Mouse (Mus musculus): ENCODE results near the gene Smok2b. TPM values are rescaled to one million over a fixed set of nuclear protein-coding genes. Genes with fewer than 3 reads are reported as not detected.
"Not testable (repeated sequence)": the region's sequence is repeated elsewhere in the genome, so short reads cannot be mapped to it uniquely, and the experiment has no call there.

Gene Smok2b
- polyA plus RNA-seq, 1 experiment from 2014 or later = not detected

GRCm38 (mm10) chr17:13212136-13212850, 17.8 kb upstream of the Smok2b start:
- no peak overlapping the region for H3K27ac ChIP-seq (replicated peaks in 1 of 2; ENCODE audit: control insufficient read depth in 1 of 2, insufficient read depth in 1 of 2, low read depth in 2 of 2, low read length in 2 of 2)
- no peak overlapping the region for H3K4me3 ChIP-seq (ENCODE audit: control insufficient read depth in 1 of 2, insufficient read depth in 1 of 2, low read depth in 1 of 2, low read length in 2 of 2)
- peaks cover 72% of the 10 kb centered on the region for H3K9me3 ChIP-seq (ENCODE audit: control insufficient read depth, low read length)
- no peak for ATAC-seq (ENCODE audit: insufficient number of reproducible peaks, insufficient read depth, low FRiP score, low read depth)
- H3K36me3 ChIP-seq (ENCODE audit: control insufficient read depth, insufficient read depth, low read length) = no peaks in the 10 kb centered on the region
- no peak overlapping the region for H3K9ac ChIP-seq (ENCODE audit: low read length)
- no peaks in the 10 kb centered on the region for H3K27me3 ChIP-seq (ENCODE audit: control insufficient read depth, insufficient read depth, low read length)
- WGBS = 59% methylated on average over 7 of the region's 7 CpGs
- H3K4me2 ChIP-seq (ENCODE audit: low read length) = no peak overlapping the region
- no peaks in the 10 kb centered on the region for H3K4me1 ChIP-seq (ENCODE audit: control insufficient read depth in 2 of 2, insufficient read depth in 2 of 2, low read length in 2 of 2)

GRCm38 (mm10) chr17:13214169-13214568, 15.9 kb upstream of the Smok2b start:
- no peaks in the 10 kb centered on the region for H3K27me3 ChIP-seq (ENCODE audit: control insufficient read depth, insufficient read depth, low read length)
- 52% methylated on average over 4 of the region's 4 CpGs for WGBS
- H3K9ac ChIP-seq (ENCODE audit: low read length) = no peak overlapping the region
- ATAC-seq (ENCODE audit: insufficient number of reproducible peaks, insufficient read depth, low FRiP score, low read depth) = no peak
- H3K27ac ChIP-seq (replicated peaks in 1 of 2; ENCODE audit: control insufficient read depth in 1 of 2, insufficient read depth in 1 of 2, low read depth in 2 of 2, low read length in 2 of 2) = no peak overlapping the region
- H3K4me3 ChIP-seq (ENCODE audit: control insufficient read depth in 1 of 2, insufficient read depth in 1 of 2, low read depth in 1 of 2, low read length in 2 of 2) = no peak overlapping the region
- H3K4me1 ChIP-seq (ENCODE audit: control insufficient read depth in 2 of 2, insufficient read depth in 2 of 2, low read length in 2 of 2) = no peaks in the 10 kb centered on the region
- no peaks in the 10 kb centered on the region for H3K36me3 ChIP-seq (ENCODE audit: control insufficient read depth, insufficient read depth, low read length)
- peaks cover 84% of the 10 kb centered on the region for H3K9me3 ChIP-seq (ENCODE audit: control insufficient read depth, low read length)
- H3K4me2 ChIP-seq (ENCODE audit: low read length) = no peak overlapping the region

- Histone ChIP-seq H3K4me2 (ENCODE audit: low read length) (no peak overlapping the region), H3K27me3 (ENCODE audit: control insufficient read depth, insufficient read depth, low read length) (no peaks in the 10 kb centered on the region), H3K4me1 (ENCODE audit: control insufficient read depth in 2 of 2, insufficient read depth in 2 of 2, low read length in 2 of 2) (no peaks in the 10 kb centered on the region), H3K9me3 (ENCODE audit: control insufficient read depth, low read length) (peaks cover 93% of the 10 kb centered on the region), H3K36me3 (ENCODE audit: control insufficient read depth, insufficient read depth, low read length) (no peaks in the 10 kb centered on the region), H3K4me3 (ENCODE audit: control insufficient read depth in 1 of 2, insufficient read depth in 1 of 2, low read depth in 1 of 2, low read length in 2 of 2) (no peak overlapping the region), H3K9ac (ENCODE audit: low read length) (no peak overlapping the region), H3K27ac (replicated peaks in 1 of 2; ENCODE audit: control insufficient read depth in 1 of 2, insufficient read depth in 1 of 2, low read depth in 2 of 2, low read length in 2 of 2) (no peak overlapping the region)
- no peak for ATAC-seq (ENCODE audit: insufficient number of reproducible peaks, insufficient read depth, low FRiP score, low read depth)
- WGBS = 69% methylated on average over 2 of the region's 2 CpGs
Measured at GRCm38 (mm10) chr17:13215595-13215994, 14.5 kb upstream of the Smok2b start.

DNA sequence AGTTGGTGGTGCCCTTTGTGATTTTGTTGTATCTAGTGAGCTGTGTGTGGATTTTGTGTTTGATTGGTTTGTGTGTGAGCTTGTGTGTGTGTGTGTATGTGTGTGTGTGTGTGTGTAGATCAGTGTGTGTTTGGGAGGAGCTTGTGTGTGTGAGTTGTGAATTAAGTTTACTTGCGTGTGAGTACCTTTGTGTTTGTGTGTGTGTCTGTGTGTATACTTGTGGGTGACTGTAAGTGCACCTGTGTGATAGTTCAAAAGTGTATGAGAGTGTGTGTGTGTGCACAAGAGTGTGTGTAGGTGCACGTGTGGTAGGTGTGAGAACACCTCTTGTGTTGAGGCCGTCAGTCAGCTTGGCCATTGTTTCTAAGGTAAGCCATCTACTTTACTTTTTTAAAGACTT, 9.2 kb upstream of the Smok2b start, which contains the start of gene Smok2a:
Gene Smok2a (plus strand): TSS at position 301 of the 400 bp plus-strand sequence.
- no peaks in the 10 kb centered on the region for H3K36me3 ChIP-seq (ENCODE audit: control insufficient read depth, insufficient read depth, low read length)
- no peak within 1 kb of the TSS for H3K4me3 ChIP-seq (ENCODE audit: control insufficient read depth in 1 of 2, insufficient read depth in 1 of 2, low read depth in 1 of 2, low read length in 2 of 2)
- H3K9ac ChIP-seq (ENCODE audit: low read length) = no peak within 1 kb of the TSS
- 70% methylated on average over 3 of the region's 3 CpGs for WGBS
- H3K4me1 ChIP-seq (ENCODE audit: control insufficient read depth in 2 of 2, insufficient read depth in 2 of 2, low read length in 2 of 2) = no peaks in the 10 kb centered on the region
- no peak within 1 kb of the TSS for H3K4me2 ChIP-seq (ENCODE audit: low read length)
- H3K27me3 ChIP-seq (ENCODE audit: control insufficient read depth, insufficient read depth, low read length) = no peaks in the 10 kb centered on the region
- peaks cover 86% of the 10 kb centered on the region for H3K9me3 ChIP-seq (ENCODE audit: control insufficient read depth, low read length)
- H3K27ac ChIP-seq (replicated peaks in 1 of 2; ENCODE audit: control insufficient read depth in 1 of 2, insufficient read depth in 1 of 2, low read depth in 2 of 2, low read length in 2 of 2) = no peak within 1 kb of the TSS
- ATAC-seq (ENCODE audit: insufficient number of reproducible peaks, insufficient read depth, low FRiP score, low read depth) = no peak

DNA sequence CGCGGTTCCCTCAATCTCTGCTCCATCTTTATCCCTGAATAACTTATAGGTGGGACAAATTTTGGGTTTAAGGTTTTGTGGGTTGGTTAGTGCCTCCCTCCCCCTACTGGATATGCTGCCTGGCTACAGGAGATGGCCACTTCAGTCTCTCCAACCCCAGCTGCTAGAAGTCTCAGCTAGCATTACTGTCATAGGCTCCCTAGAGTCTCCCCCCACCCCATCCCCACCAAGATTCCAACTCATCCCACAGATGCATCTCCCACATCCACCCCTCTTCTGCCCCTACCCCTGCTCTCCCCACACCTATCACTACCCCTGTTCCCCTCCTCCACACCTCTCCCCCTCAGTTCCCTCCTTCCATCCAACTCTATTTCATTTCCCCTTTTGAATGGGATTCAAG, 8.1 kb upstream of the Smok2b start:
- H3K4me3 ChIP-seq (ENCODE audit: control insufficient read depth in 1 of 2, insufficient read depth in 1 of 2, low read depth in 1 of 2, low read length in 2 of 2); ATAC-seq (ENCODE audit: insufficient number of reproducible peaks, insufficient read depth, low FRiP score, low read depth); H3K4me2 ChIP-seq (ENCODE audit: low read length); H3K4me1 ChIP-seq (ENCODE audit: control insufficient read depth in 2 of 2, insufficient read depth in 2 of 2, low read length in 2 of 2); H3K27me3 ChIP-seq (ENCODE audit: control insufficient read depth, insufficient read depth, low read length); H3K9ac ChIP-seq (ENCODE audit: low read length); H3K27ac ChIP-seq (replicated peaks in 1 of 2; ENCODE audit: control insufficient read depth in 1 of 2, insufficient read depth in 1 of 2, low read depth in 2 of 2, low read length in 2 of 2); H3K36me3 ChIP-seq (ENCODE audit: control insufficient read depth, insufficient read depth, low read length): not testable (repeated sequence)
- H3K9me3 ChIP-seq (ENCODE audit: control insufficient read depth, low read length) = peaks cover 86% of the 10 kb centered on the region
- WGBS = 72% methylated on average over 2 of the region's 2 CpGs

DNA sequence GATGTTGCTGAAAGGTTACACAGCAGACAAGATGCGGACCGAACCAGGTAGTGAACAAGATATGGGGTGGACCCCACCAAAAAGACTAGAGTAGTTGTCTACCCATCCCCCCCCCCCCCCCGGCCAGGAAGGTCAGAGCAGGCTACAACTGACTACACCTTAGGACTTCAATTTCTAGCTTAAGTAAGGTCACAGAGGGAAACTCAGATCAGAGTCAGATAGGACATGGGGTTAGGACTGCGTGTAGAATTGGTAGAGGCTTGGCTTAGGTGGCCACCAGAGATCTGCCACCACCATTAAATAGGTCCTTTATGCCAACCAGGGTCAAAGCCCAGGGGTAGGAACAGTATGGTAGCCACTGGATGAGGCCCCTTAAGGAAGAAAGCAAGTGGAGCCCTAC, 9.4 kb downstream of the Smok2b start:
- not testable (repeated sequence) for H3K36me3 ChIP-seq (ENCODE audit: control insufficient read depth, insufficient read depth, low read length); H3K4me2 ChIP-seq (ENCODE audit: low read length); H3K9ac ChIP-seq (ENCODE audit: low read length); H3K4me3 ChIP-seq (ENCODE audit: control insufficient read depth in 1 of 2, insufficient read depth in 1 of 2, low read depth in 1 of 2, low read length in 2 of 2); H3K27ac ChIP-seq (replicated peaks in 1 of 2; ENCODE audit: control insufficient read depth in 1 of 2, insufficient read depth in 1 of 2, low read depth in 2 of 2, low read length in 2 of 2); ATAC-seq (ENCODE audit: insufficient number of reproducible peaks, insufficient read depth, low FRiP score, low read depth); H3K4me1 ChIP-seq (ENCODE audit: control insufficient read depth in 2 of 2, insufficient read depth in 2 of 2, low read length in 2 of 2); H3K27me3 ChIP-seq (ENCODE audit: control insufficient read depth, insufficient read depth, low read length)
- WGBS = 72% methylated on average over 4 of the region's 4 CpGs
- H3K9me3 ChIP-seq (ENCODE audit: control insufficient read depth, low read length) = peaks cover 43% of the 10 kb centered on the region

DNA sequence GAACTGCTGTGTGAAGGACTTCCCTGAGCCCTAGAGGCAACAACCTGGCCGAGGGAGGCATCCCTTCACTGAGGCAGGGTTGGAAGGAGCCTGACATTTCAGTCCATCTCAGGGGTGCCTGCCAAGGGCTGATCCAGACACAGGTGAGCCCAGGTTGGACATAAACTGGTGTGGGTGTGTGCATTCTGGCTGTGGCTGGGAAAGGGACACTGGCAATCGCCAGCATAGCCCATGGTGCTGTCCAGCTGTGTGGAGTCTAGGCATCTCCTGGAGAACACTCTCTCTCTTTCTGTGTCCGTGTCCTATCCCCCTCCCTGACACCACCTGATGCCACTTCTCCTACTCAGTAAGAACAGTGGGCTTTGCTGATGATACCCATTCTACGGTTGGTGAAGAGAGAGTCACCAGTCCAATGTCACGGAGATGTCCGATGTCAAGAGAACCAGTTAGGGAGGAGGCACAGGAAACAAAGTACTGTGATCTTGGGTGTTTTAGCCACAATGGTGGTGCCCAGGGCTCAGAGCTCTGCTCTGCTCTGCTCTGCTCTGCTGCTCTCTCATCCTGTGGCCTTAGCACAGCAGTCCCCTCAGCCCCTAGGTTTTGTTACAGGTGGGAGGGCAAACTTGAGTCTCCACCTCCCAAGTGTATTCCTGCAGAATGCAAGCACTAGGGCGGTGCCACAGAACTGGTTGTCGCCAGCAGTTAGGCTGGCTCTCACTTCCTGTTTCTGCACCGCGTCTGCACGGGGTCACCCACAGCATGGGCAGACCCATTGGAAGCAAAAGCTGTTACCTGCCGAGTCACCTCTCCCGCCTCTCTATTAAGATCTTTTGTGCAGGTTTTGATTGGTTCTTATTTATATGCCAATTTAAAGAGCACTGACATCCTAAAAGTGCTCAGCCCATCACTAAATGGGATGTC, 11.0 kb downstream of the Smok2b start:
- not testable (repeated sequence) for H3K27me3 ChIP-seq (ENCODE audit: control insufficient read depth, insufficient read depth, low read length); H3K36me3 ChIP-seq (ENCODE audit: control insufficient read depth, insufficient read depth, low read length); H3K9ac ChIP-seq (ENCODE audit: low read length); H3K27ac ChIP-seq (replicated peaks in 1 of 2; ENCODE audit: control insufficient read depth in 1 of 2, insufficient read depth in 1 of 2, low read depth in 2 of 2, low read length in 2 of 2); H3K4me1 ChIP-seq (ENCODE audit: control insufficient read depth in 2 of 2, insufficient read depth in 2 of 2, low read length in 2 of 2); H3K4me2 ChIP-seq (ENCODE audit: low read length); H3K4me3 ChIP-seq (ENCODE audit: control insufficient read depth in 1 of 2, insufficient read depth in 1 of 2, low read depth in 1 of 2, low read length in 2 of 2)
- peaks cover 33% of the 10 kb centered on the region for H3K9me3 ChIP-seq (ENCODE audit: control insufficient read depth, low read length)
- 82% methylated on average over 7 of the region's 13 CpGs for WGBS
- peak; percentile 26; the same call in 1 of the 2 replicates for ATAC-seq (ENCODE audit: insufficient number of reproducible peaks, insufficient read depth, low FRiP score, low read depth)
